ENCODE assay signal across 30 mouse cellular contexts in genomic region chr8:3648268-3648667, GRCm38 (mm10). TPM values are rescaled to one million over a fixed set of nuclear protein-coding genes. Genes with fewer than 3 reads are reported as not detected.
DNase-seq lines count a peak whose midpoint lies in the region; ATAC-seq lines count a peak whose summit lies in the region.
"Had no signal": no experiment of that assay in that cellular context is flagged by ENCODE, and none has a peak within 500 bp of the region (broad histone marks: within the 10 kb centered on the region; RNA-seq: fewer than 3 reads in every experiment).

No protein-coding gene starts in this region.

- H3K36me3 ChIP-seq in liver, embryonic 15.5 days (replicated peaks), result no peaks in the 10 kb centered on the region
- no peaks in the 10 kb centered on the region for H3K36me3 ChIP-seq in liver, embryonic 11.5 days (ENCODE audit: control insufficient read depth, insufficient read depth, low read length)
- no peaks in the 10 kb centered on the region for H3K36me3 ChIP-seq in heart, embryonic 12.5 days
- H3K36me3 ChIP-seq: forebrain, embryonic 10.5 days; heart, embryonic 15.5 days; hindbrain, embryonic 13.5 days; limb, embryonic 10.5 days; liver, embryonic 13.5 days; midbrain, embryonic 13.5 days had no signal

- H3K4me1 ChIP-seq in liver, embryonic 15.5 days (replicated peaks), result peaks cover 7% of the 10 kb centered on the region; the same call in 1 of the 2 replicates
- no peaks in the 10 kb centered on the region for H3K4me1 ChIP-seq in liver, embryonic 11.5 days (replicated peaks; ENCODE audit: control insufficient read depth, insufficient read depth, low read length)
- no peaks in the 10 kb centered on the region for H3K4me1 ChIP-seq in heart, embryonic 12.5 days (replicated peaks)
- H3K4me1 ChIP-seq: forebrain, embryonic 10.5 days; heart, embryonic 15.5 days; hindbrain, embryonic 13.5 days; midbrain, embryonic 13.5 days had no signal

- peak overlapping the region; percentile 21; the same call in 1 of the 2 replicates for H3K4me2 ChIP-seq in liver, embryonic 15.5 days
- H3K4me2 ChIP-seq in liver, embryonic 11.5 days, result no peak overlapping the region
- H3K4me2 ChIP-seq in heart, embryonic 12.5 days, result no peak overlapping the region
- H3K4me2 ChIP-seq: hindbrain, embryonic 13.5 days; liver, embryonic 13.5 days; midbrain, embryonic 13.5 days had no signal

- DNase-seq in liver, embryonic 11.5 days (ENCODE audit: low spot score), result no peak
- DNase-seq in 416B (ENCODE audit: low read depth), result peak; percentile 69
- DNase-seq in frontal cortex, postnatal 10 days (ENCODE audit: low spot score in 2 of 2), result no peak
- DNase-seq in gastrocnemius, adult 18-20 months (ENCODE audit: low spot score), result no peak
- DNase-seq: adrenal gland, adult 2 months; cerebellum, adult 9-10 months; gastrocnemius, postnatal 36 days; heart, postnatal 36 days; kidney, adult 18-20 months; kidney, postnatal 10 days; liver, embryonic 13.5 days; right cerebral cortex, postnatal 25 days had no signal

- WGBS in liver, embryonic 15.5 days (ENCODE audit: insufficient replicate concordance), result 38% methylated on average over 2 of the region's 2 CpGs
- WGBS in liver, embryonic 11.5 days, result 63% methylated on average over 2 of the region's 2 CpGs
- WGBS in heart, embryonic 12.5 days, result 66% methylated on average over 2 of the region's 2 CpGs

- no peak overlapping the region for H3K4me3 ChIP-seq in liver, embryonic 15.5 days (replicated peaks)
- H3K4me3 ChIP-seq in liver, embryonic 11.5 days (ENCODE audit: low read depth, low read length), result no peak overlapping the region
- no peak overlapping the region for H3K4me3 ChIP-seq in heart, embryonic 12.5 days
- H3K4me3 ChIP-seq: forebrain, embryonic 10.5 days; heart, embryonic 15.5 days; hindbrain, embryonic 13.5 days; liver, embryonic 13.5 days; megakaryocyte, embryonic 14.5 days; midbrain, embryonic 13.5 days had no signal

- H3K27me3 ChIP-seq in liver, embryonic 15.5 days, result no peaks in the 10 kb centered on the region
- H3K27me3 ChIP-seq in liver, embryonic 11.5 days (replicated peaks; ENCODE audit: control insufficient read depth, insufficient read depth, low read length), result no peaks in the 10 kb centered on the region
- H3K27me3 ChIP-seq in heart, embryonic 12.5 days (replicated peaks), result no peaks in the 10 kb centered on the region
- H3K27me3 ChIP-seq: heart, embryonic 15.5 days; hindbrain, embryonic 13.5 days; midbrain, embryonic 13.5 days; Patski had no signal

- no peak overlapping the region for H3K27ac ChIP-seq in liver, embryonic 15.5 days (replicated peaks)
- no peak overlapping the region for H3K27ac ChIP-seq in liver, embryonic 11.5 days (ENCODE audit: low read depth, low read length)
- H3K27ac ChIP-seq in heart, embryonic 12.5 days (ENCODE audit: poor library complexity, severe bottlenecking), result no peak overlapping the region
- H3K27ac ChIP-seq: forebrain, embryonic 10.5 days; heart, embryonic 15.5 days; hindbrain, embryonic 13.5 days; liver, embryonic 13.5 days; midbrain, embryonic 13.5 days had no signal

- no peak for ATAC-seq in liver, embryonic 15.5 days (ENCODE audit: insufficient read depth)
- no peak for ATAC-seq in liver, embryonic 11.5 days (replicated peaks; ENCODE audit: low FRiP score)
- peak; percentile 40 for ATAC-seq in common myeloid progenitor, adult 5-6 weeks (replicated peaks; ENCODE audit: low read depth, poor library complexity, severe bottlenecking)
- peak; percentile 62 for ATAC-seq in megakaryocyte, adult 5-6 weeks (ENCODE audit: poor library complexity, severe bottlenecking)
- no peak for ATAC-seq in heart, embryonic 12.5 days (ENCODE audit: insufficient number of reproducible peaks, low FRiP score)
- ATAC-seq: forebrain, embryonic 16.5 days; inflammation-experienced regulatory T-cells, adult 6 months; midbrain, embryonic 13.5 days had no signal

- no peaks in the 10 kb centered on the region for H3K9me3 ChIP-seq in liver, embryonic 15.5 days (replicated peaks)
- no peaks in the 10 kb centered on the region for H3K9me3 ChIP-seq in liver, embryonic 11.5 days (ENCODE audit: control insufficient read depth, low read length)
- no peaks in the 10 kb centered on the region for H3K9me3 ChIP-seq in heart, embryonic 12.5 days (replicated peaks)
- H3K9me3 ChIP-seq: forebrain, embryonic 10.5 days; heart, embryonic 15.5 days; hindbrain, embryonic 13.5 days; limb, embryonic 10.5 days; liver, embryonic 13.5 days; megakaryocyte, embryonic 14.5 days; midbrain, embryonic 13.5 days had no signal

- no peak overlapping the region for H3K9ac ChIP-seq in liver, embryonic 15.5 days
- no peak overlapping the region for H3K9ac ChIP-seq in liver, embryonic 11.5 days (ENCODE audit: low read depth, low read length)
- no peak overlapping the region for H3K9ac ChIP-seq in heart, embryonic 12.5 days
- H3K9ac ChIP-seq: heart, embryonic 15.5 days; hindbrain, embryonic 13.5 days; liver, embryonic 13.5 days; midbrain, embryonic 13.5 days had no signal

RNA-seq across cellular contexts. Expression of gene Retn, which starts 7.3 kb away (rescaled TPM):
- not detected in 2 replicates for polyA plus RNA-seq in liver, embryonic 15.5 days (2015; fragmentation: Nextera tagmentation; extraction: Ambion mirVana)
- polyA plus RNA-seq in liver, embryonic 11.5 days (2014; fragmentation: Nextera tagmentation; extraction: Ambion mirVana), result 0.29 and 0.40 TPM in 2 replicates
- total RNA-seq in common myeloid progenitor, adult 5-6 weeks (2017), result not detected in 2 replicates
- total RNA-seq in megakaryocyte, adult 5-6 weeks (2015), result 0.22 TPM in 1 of 2 replicates, not detected in the other
- total RNA-seq in megakaryocyte, adult 5-6 weeks (2017), result 0.45 and 0.59 TPM in 2 replicates
- polyA plus RNA-seq in heart, embryonic 12.5 days (2016; fragmentation: Nextera tagmentation; extraction: Ambion mirVana), result not detected in 2 replicates
- total RNA-seq in gastrocnemius, adult 18-20 months (2021), result 1 to 10 TPM; 2.0 to 8.4 TPM
- polyA plus RNA-seq: heart, embryonic 15.5 days; inflammation-experienced regulatory T-cells, adult 6 months; neural tube, embryonic 11.5 days had no signal

RNA-seq across cellular contexts. Expression of gene Mcemp1, which starts 17.3 kb away (rescaled TPM):
- 8.2 and 8.9 TPM in 2 replicates for polyA plus RNA-seq in liver, embryonic 15.5 days (2015; fragmentation: Nextera tagmentation; extraction: Ambion mirVana)
- 0.52 and 1.0 TPM in 2 replicates for polyA plus RNA-seq in liver, embryonic 11.5 days (2014; fragmentation: Nextera tagmentation; extraction: Ambion mirVana)
- 0.27 and 0.68 TPM in 2 replicates for total RNA-seq in common myeloid progenitor, adult 5-6 weeks (2017)
- 240 and 256 TPM in 2 replicates for total RNA-seq in megakaryocyte, adult 5-6 weeks (2015)
- total RNA-seq in megakaryocyte, adult 5-6 weeks (2017), result 223 and 233 TPM in 2 replicates
- polyA plus RNA-seq in heart, embryonic 12.5 days (2016; fragmentation: Nextera tagmentation; extraction: Ambion mirVana), result not detected in 2 replicates
- total RNA-seq in gastrocnemius, adult 18-20 months (2021), result not detected
- total RNA-seq: gastrocnemius, postnatal 36 days had no signal
- polyA plus RNA-seq: adrenal gland, adult 2 months; forebrain, embryonic 16.5 days; limb, embryonic 10.5 days; midbrain, embryonic 13.5 days; neural tube, embryonic 11.5 days; Patski had no signal

RNA-seq across cellular contexts. Expression of gene Stxbp2, which starts 17.5 kb away (rescaled TPM):
- polyA plus RNA-seq in liver, embryonic 15.5 days (2015; fragmentation: Nextera tagmentation; extraction: Ambion mirVana), result 49.8 and 50.7 TPM in 2 replicates
- 97.5 and 105 TPM in 2 replicates for polyA plus RNA-seq in liver, embryonic 11.5 days (2014; fragmentation: Nextera tagmentation; extraction: Ambion mirVana)
- 92.9 and 112 TPM in 2 replicates for total RNA-seq in common myeloid progenitor, adult 5-6 weeks (2017)
- 160 and 188 TPM in 2 replicates for total RNA-seq in megakaryocyte, adult 5-6 weeks (2015)
- 148 and 205 TPM in 2 replicates for total RNA-seq in megakaryocyte, adult 5-6 weeks (2017)
- polyA plus RNA-seq in heart, embryonic 12.5 days (2016; fragmentation: Nextera tagmentation; extraction: Ambion mirVana), result 48.2 and 60.0 TPM in 2 replicates
- 1 to 10 TPM; 3.6 to 4.8 TPM for total RNA-seq in gastrocnemius, adult 18-20 months (2021)

RNA-seq across cellular contexts. Expression of gene Pcp2, which starts 22.9 kb away (rescaled TPM):
- 0.09 and 0.22 TPM in 2 replicates for polyA plus RNA-seq in liver, embryonic 15.5 days (2015; fragmentation: Nextera tagmentation; extraction: Ambion mirVana)
- polyA plus RNA-seq in liver, embryonic 11.5 days (2014; fragmentation: Nextera tagmentation; extraction: Ambion mirVana), result 0.40 TPM in 1 of 2 replicates, not detected in the other
- total RNA-seq in common myeloid progenitor, adult 5-6 weeks (2017), result not detected in 2 replicates
- total RNA-seq in megakaryocyte, adult 5-6 weeks (2015), result not detected in 2 replicates
- not detected in 2 replicates for total RNA-seq in megakaryocyte, adult 5-6 weeks (2017)
- polyA plus RNA-seq in heart, embryonic 12.5 days (2016; fragmentation: Nextera tagmentation; extraction: Ambion mirVana), result 0.33 TPM in 1 of 2 replicates, not detected in the other
- total RNA-seq in gastrocnemius, adult 18-20 months (2021), result not detected
- total RNA-seq: adrenal gland, adult 2 months; gastrocnemius, postnatal 36 days; heart, adult 8-10 months; heart, postnatal 36 days; left cerebral cortex, adult 8-10 months had no signal
- polyA plus RNA-seq: adrenal gland, adult 2 months; inflammation-experienced regulatory T-cells, adult 6 months; liver, embryonic 13.5 days; neural tube, embryonic 11.5 days; Patski; spleen, adult 2 months; testis, adult 2 months had no signal

RNA-seq across cellular contexts. Expression of gene Fcor, which starts 23.9 kb away (rescaled TPM):
- polyA plus RNA-seq in liver, embryonic 15.5 days (2015; fragmentation: Nextera tagmentation; extraction: Ambion mirVana), result 2.6 and 3.5 TPM in 2 replicates
- 7.3 and 11.4 TPM in 2 replicates for polyA plus RNA-seq in liver, embryonic 11.5 days (2014; fragmentation: Nextera tagmentation; extraction: Ambion mirVana)
- total RNA-seq in common myeloid progenitor, adult 5-6 weeks (2017), result 0.87 and 1.4 TPM in 2 replicates
- total RNA-seq in megakaryocyte, adult 5-6 weeks (2015), result 14.4 and 15.0 TPM in 2 replicates
- total RNA-seq in megakaryocyte, adult 5-6 weeks (2017), result 6.3 and 22.9 TPM in 2 replicates
- 6.7 and 7.3 TPM in 2 replicates for polyA plus RNA-seq in heart, embryonic 12.5 days (2016; fragmentation: Nextera tagmentation; extraction: Ambion mirVana)
- total RNA-seq in gastrocnemius, adult 18-20 months (2021), result 1 to 10 TPM in 1 of 2 experiments, under 1 TPM in 1; 0.96 to 1.4 TPM
- total RNA-seq: gastrocnemius, postnatal 36 days had no signal
- polyA plus RNA-seq: inflammation-experienced regulatory T-cells, adult 6 months had no signal

Comparison
In these comparisons a context has a peak if more than half of its experiments do, and no peak if none do; other contexts are left out.
1. ATAC-seq: peak in common myeloid progenitor, adult 5-6 weeks (single experiment) and megakaryocyte, adult 5-6 weeks (single experiment); none in liver, embryonic 15.5 days (single experiment), liver, embryonic 11.5 days (single experiment) and heart, embryonic 12.5 days (single experiment).
2. RNA of gene Mcemp1, which starts 17.3 kb away (total RNA-seq): 223 to 256 TPM in megakaryocyte, adult 5-6 weeks; 0.27 to 0.68 TPM in common myeloid progenitor, adult 5-6 weeks and not detected in gastrocnemius, adult 18-20 months; every median in the first group is over 100 times any median in the second.
3. RNA of gene Stxbp2, which starts 17.5 kb away (total RNA-seq): 148 to 205 TPM in megakaryocyte, adult 5-6 weeks and 92.9 to 112 TPM in common myeloid progenitor, adult 5-6 weeks; 3.6 to 4.8 TPM in gastrocnemius, adult 18-20 months; every median in the first group is over 10 times any median in the second.